Mouse (Mus musculus) embryonic facial prominence, embryonic 10.5 days (tissue): ENCODE measurements around the gene Psmb9. TPM values are rescaled to one million over a fixed set of nuclear protein-coding genes. Genes with fewer than 3 reads are reported as not detected.
A peak's percentile ranks its signal among the peaks of the same experiment; 100 is the strongest.

ENCODE experiments used
- DNase-seq: peaks from one replicate; pipeline ENCODE4 v3.0.0-alpha.2; 2017; ENCODE audit warnings: low spot score
- H3K27ac ChIP-seq: fragments of 300-500 bp; sonication (generic); replicated peaks from 2 replicates; pipeline ENCODE4 v1.5.1; 2016; ENCODE audit warnings: mild to moderate bottlenecking
- H3K27me3 ChIP-seq: fragments of 300-500 bp; sonication (generic); replicated peaks from 2 replicates; pipeline ENCODE4 v1.6.1; 2016; ENCODE audit warnings: low read depth, mild to moderate bottlenecking; ENCODE audit not compliant: poor library complexity, severe bottlenecking
- H3K36me3 ChIP-seq: fragments of 300-500 bp; sonication (generic); replicated peaks from 2 replicates; pipeline ENCODE4 v1.6.1; 2016; ENCODE audit warnings: mild to moderate bottlenecking, moderate library complexity
- H3K4me1 ChIP-seq: fragments of 300-500 bp; sonication (generic); 2 replicates; pipeline ENCODE4 v1.6.1; 2016
- H3K4me3 ChIP-seq: fragments of 300-500 bp; sonication (generic); 2 replicates; pipeline ENCODE4 v1.5.1; 2016; ENCODE audit warnings: mild to moderate bottlenecking, moderate library complexity
- H3K9me3 ChIP-seq: fragments of 300-500 bp; sonication (generic); 2 replicates; pipeline ENCODE4 v1.6.1; 2016; ENCODE audit warnings: mild to moderate bottlenecking
- WGBS: fragments of 180-500 bp; shearing (Covaris S2); methylation state at CpG from one replicate; pipeline ENCODE4 v1.1.7; 2016; 5-methylcytosine and 5-hydroxymethylcytosine counted together
- polyA plus RNA-seq: library from polyadenylated mRNA; unstranded; fragments of >200 nt; fragmentation: Nextera tagmentation; extraction: Ambion mirVana; gene quantifications from 2 replicates; pipeline ENCODE4 v1.2.1, GENCODE M21; 2016

Gene Psmb9
- polyA plus RNA-seq, 1 experiment from 2014 or later, result 0.57 TPM

GRCm38 (mm10) chr17:34194723-34195122 lies 7.2 kb upstream of the Psmb9 start:
- H3K4me1 ChIP-seq, result peaks cover 15% of the 10 kb centered on the region
- H3K27ac ChIP-seq, result no peak overlapping the region
- H3K4me3 ChIP-seq, result no peak overlapping the region
- H3K27me3 ChIP-seq, result peaks cover 100% of the 10 kb centered on the region
- no peaks in the 10 kb centered on the region for H3K9me3 ChIP-seq
- H3K36me3 ChIP-seq, result no peaks in the 10 kb centered on the region
- no peak for DNase-seq
- 88% methylated on average over 4 of the region's 4 CpGs for WGBS

DNA sequence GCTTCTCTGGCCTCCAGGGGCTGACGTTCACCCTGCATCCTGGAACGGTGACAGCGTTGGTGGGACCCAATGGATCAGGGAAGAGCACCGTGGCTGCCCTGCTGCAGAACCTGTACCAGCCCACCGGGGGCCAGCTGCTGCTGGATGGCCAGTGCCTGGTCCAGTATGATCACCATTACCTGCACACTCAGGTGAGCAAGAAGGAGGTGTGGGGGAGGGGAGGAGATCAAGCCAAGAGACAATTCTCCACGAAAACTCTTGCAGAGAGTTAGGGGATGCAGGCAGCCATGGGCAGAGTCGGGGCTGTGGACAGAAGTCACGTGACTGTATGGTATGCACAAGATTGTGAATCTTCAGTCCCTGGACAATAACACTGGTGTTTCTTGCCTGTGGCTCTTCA lies 5.9 kb upstream of the Psmb9 start:
- Histone ChIP-seq H3K4me1 (peaks cover 14% of the 10 kb centered on the region), H3K9me3 (no peaks in the 10 kb centered on the region), H3K4me3 (no peak overlapping the region), H3K27ac (no peak overlapping the region), H3K36me3 (no peaks in the 10 kb centered on the region), H3K27me3 (peaks cover 99% of the 10 kb centered on the region)
- 56% methylated on average over 8 of the region's 8 CpGs for WGBS
- no peak for DNase-seq

DNA sequence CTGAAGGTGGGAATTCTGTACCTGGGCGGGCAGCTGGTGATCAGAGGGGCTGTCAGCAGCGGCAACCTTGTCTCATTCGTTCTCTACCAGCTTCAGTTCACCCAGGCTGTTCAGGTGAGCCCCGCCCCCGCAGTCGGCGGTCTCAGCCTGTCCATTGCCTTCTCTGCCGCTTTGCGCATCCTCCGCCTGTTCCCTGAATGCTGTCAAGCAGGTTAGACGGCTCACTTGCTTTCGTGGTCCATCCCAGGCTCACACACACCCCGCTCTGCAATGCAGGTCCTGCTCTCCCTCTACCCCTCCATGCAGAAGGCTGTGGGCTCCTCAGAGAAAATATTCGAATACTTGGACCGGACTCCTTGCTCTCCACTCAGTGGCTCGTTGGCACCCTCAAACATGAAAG lies 5.3 kb upstream of the Psmb9 start:
- Histone ChIP-seq H3K4me1 (peaks cover 13% of the 10 kb centered on the region), H3K27ac (no peak overlapping the region), H3K9me3 (no peaks in the 10 kb centered on the region), H3K36me3 (no peaks in the 10 kb centered on the region), H3K4me3 (no peak overlapping the region), H3K27me3 (peaks cover 99% of the 10 kb centered on the region)
- WGBS, result 24% methylated on average over 16 of the region's 16 CpGs
- DNase-seq, result peak; percentile 48

DNA sequence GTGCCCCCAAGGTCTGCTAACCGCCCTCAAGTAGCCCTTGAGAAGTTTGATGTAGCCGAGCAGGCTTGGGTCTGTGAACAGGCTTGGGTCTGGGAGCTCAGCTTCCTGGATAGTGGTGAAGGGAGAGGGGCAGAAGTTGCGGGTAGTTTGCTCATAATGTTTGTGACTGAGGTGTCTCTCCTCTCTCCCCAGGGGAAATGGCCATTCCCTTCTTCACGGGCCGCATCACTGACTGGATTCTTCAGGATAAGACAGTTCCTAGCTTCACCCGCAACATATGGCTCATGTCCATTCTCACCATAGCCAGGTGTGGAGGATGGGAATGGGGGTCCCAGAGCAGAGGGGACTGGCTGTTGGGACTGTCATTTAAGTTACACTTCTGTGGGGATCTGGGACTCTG lies 1.4 kb upstream of the Psmb9 start:
- H3K9me3 ChIP-seq, result no peaks in the 10 kb centered on the region
- no peaks in the 10 kb centered on the region for H3K36me3 ChIP-seq
- no peak overlapping the region for H3K4me3 ChIP-seq
- 68% methylated on average over 6 of the region's 6 CpGs for WGBS
- peaks cover 19% of the 10 kb centered on the region for H3K4me1 ChIP-seq
- no peak for DNase-seq
- H3K27ac ChIP-seq, result no peak overlapping the region
- H3K27me3 ChIP-seq, result peaks cover 99% of the 10 kb centered on the region

DNA sequence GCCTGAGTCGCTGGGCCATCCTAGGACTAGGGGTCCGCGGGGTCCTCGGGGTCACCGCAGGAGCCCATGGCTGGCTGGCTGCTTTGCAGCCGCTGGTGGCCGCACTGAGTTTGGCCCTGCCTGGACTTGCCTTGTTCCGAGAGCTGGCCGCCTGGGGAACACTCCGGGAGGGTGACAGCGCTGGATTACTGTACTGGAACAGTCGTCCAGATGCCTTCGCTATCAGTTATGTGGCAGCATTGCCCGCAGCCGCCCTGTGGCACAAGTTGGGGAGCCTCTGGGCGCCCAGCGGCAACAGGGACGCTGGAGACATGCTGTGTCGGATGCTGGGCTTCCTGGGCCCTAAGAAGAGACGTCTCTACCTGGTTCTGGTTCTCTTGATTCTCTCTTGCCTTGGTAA lies 446 bp upstream of the Psmb9 start:
- H3K27me3 ChIP-seq, result peaks cover 99% of the 10 kb centered on the region
- H3K36me3 ChIP-seq, result no peaks in the 10 kb centered on the region
- WGBS, result 3% methylated on average over 20 of the region's 20 CpGs
- H3K27ac ChIP-seq, result peak overlapping the region; percentile 67
- H3K4me3 ChIP-seq, result peak overlapping the region; percentile 63
- no peak for DNase-seq
- H3K9me3 ChIP-seq, result no peaks in the 10 kb centered on the region
- H3K4me1 ChIP-seq, result peaks cover 19% of the 10 kb centered on the region

GRCm38 (mm10) chr17:34186885-34187260 lies 691 bp downstream of the Psmb9 start:
- DNase-seq, result no peak
- H3K4me3 ChIP-seq, result peak overlapping the region; percentile 63
- 3% methylated on average over 14 of the region's 14 CpGs for WGBS
- H3K4me1 ChIP-seq, result peaks cover 19% of the 10 kb centered on the region
- H3K9me3 ChIP-seq, result no peaks in the 10 kb centered on the region
- H3K36me3 ChIP-seq, result no peaks in the 10 kb centered on the region
- H3K27ac ChIP-seq, result 0 out of 2 replicates have a peak overlapping the region, but pooled peaks have one; percentile 27
- peaks cover 96% of the 10 kb centered on the region for H3K27me3 ChIP-seq

DNA sequence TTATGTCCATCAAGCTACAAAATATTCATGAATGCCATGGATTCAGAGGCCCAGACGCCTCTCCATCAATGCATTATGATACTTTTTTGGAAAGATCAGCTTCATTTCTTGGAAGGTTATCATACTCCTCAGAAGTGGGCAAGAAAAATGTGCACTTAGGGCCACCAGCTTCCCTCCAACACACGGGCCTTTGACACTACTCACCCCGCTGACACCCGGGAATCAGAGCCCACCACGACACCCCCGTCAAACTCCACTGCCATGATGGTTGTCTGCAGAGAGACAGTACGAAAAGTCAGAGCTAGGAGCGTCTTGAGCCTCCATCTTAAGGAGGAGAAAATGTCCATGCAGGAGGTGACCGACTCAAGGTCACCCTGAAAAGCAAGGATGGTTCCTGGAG lies 2.0 kb downstream of the Psmb9 start:
- Histone ChIP-seq H3K9me3 (no peaks in the 10 kb centered on the region), H3K4me3 (no peak overlapping the region), H3K4me1 (peaks cover 19% of the 10 kb centered on the region), H3K27me3 (peaks cover 83% of the 10 kb centered on the region), H3K36me3 (no peaks in the 10 kb centered on the region), H3K27ac (no peak overlapping the region)
- WGBS, result 88% methylated on average over 9 of the region's 9 CpGs
- DNase-seq, result no peak

- Histone ChIP-seq H3K4me3 (no peak overlapping the region), H3K9me3 (no peaks in the 10 kb centered on the region), H3K27ac (no peak overlapping the region), H3K27me3 (peaks cover 64% of the 10 kb centered on the region), H3K4me1 (peaks cover 19% of the 10 kb centered on the region), H3K36me3 (no peaks in the 10 kb centered on the region)
- WGBS, result 76% methylated on average over 15 of the region's 15 CpGs
- no peak for DNase-seq
Measured at GRCm38 (mm10) chr17:34183564-34184219, 3.9 kb downstream of the Psmb9 start.

- Histone ChIP-seq H3K27me3 (peaks cover 30% of the 10 kb centered on the region), H3K9me3 (peaks cover 14% of the 10 kb centered on the region; the same call in 1 of the 2 replicates), H3K4me3 (no peak overlapping the region), H3K36me3 (no peaks in the 10 kb centered on the region), H3K4me1 (no peaks in the 10 kb centered on the region), H3K27ac (no peak overlapping the region)
- 76% methylated on average over 13 of the region's 13 CpGs for WGBS
- DNase-seq, result no peak
Measured at GRCm38 (mm10) chr17:34179913-34180859, 7.4 kb downstream of the Psmb9 start.

DNA sequence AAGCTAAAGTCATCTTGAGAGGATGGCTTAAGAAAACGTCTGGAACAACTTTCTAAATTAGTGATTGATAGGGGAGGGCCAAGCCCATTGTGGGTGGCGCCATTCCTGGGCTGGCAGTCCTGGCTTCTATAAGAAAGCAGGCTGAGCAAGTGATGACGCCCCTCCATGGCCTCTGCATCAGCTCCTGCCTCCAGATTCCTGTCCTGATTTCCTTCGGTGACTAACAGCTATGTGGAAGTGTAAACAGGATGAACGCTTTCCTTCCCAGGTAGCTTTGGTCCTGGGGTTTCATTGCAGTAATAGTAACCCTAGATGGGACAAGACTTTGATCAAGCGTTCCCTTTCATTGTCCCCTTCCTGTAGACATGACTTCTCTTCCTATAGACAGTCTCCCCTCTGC lies 8.5 kb downstream of the Psmb9 start:
- H3K4me1 ChIP-seq, result no peaks in the 10 kb centered on the region
- DNase-seq, result no peak
- no peaks in the 10 kb centered on the region for H3K36me3 ChIP-seq
- WGBS, result 63% methylated on average over 6 of the region's 6 CpGs
- no peak overlapping the region for H3K4me3 ChIP-seq
- H3K27ac ChIP-seq, result no peak overlapping the region
- peaks cover 20% of the 10 kb centered on the region for H3K27me3 ChIP-seq
- peaks cover 14% of the 10 kb centered on the region; the same call in 1 of the 2 replicates for H3K9me3 ChIP-seq

DNA sequence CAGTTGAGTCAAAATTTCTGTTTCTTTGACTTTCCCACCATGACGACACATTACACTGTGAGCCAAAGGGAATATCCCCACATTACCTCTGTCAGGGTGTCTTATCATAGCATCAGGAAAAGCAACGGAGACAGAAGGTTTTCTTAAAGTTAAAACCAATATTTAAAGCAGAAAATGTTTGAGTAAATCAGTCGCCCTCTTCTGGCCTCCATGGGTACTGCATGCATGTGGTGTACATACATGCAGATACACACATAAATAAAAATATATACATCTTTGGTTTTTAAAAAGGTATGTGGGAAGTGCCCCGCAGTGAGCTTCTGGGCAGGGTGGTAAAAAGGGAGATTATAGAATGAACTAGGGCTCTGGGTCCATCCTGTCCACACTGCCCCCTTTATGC lies 10.4 kb downstream of the Psmb9 start:
- H3K9me3 ChIP-seq, result peaks cover 20% of the 10 kb centered on the region

DNA sequence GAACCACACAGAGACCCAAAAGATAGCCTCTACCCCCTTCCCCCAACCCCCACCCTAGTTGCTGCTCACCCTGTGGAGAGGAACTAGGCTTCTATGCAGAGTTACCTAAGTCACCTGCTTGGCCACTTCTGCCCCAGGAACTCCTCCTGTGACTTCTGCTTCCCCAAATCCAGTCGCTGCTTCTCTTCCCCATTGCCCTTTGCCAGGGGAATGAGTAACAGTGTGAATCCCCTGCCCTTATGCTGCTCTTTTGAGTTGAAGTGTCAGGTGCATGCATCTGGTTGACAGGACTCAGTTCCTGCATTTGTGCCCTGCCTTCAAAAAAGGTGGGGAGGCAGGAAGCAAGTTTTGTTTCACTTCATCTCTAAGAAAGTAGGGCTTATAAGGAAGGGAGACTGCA lies 13.5 kb downstream of the Psmb9 start:
- H3K27ac ChIP-seq, result no peak overlapping the region
- no peaks in the 10 kb centered on the region for H3K4me1 ChIP-seq
- peaks cover 21% of the 10 kb centered on the region for H3K9me3 ChIP-seq
- DNase-seq, result no peak
- peaks cover 5% of the 10 kb centered on the region; the same call in 1 of the 2 replicates for H3K27me3 ChIP-seq
- 63% methylated on average over 1 of the region's 1 CpGs for WGBS
- H3K4me3 ChIP-seq, result no peak overlapping the region
- no peaks in the 10 kb centered on the region for H3K36me3 ChIP-seq

More for the DNA sequence above, 10.4 kb downstream of the Psmb9 start:
- no peak overlapping the region for H3K4me3 ChIP-seq
- no peak for DNase-seq
- no peaks in the 10 kb centered on the region for H3K4me1 ChIP-seq
- H3K36me3 ChIP-seq, result no peaks in the 10 kb centered on the region
- WGBS, result 73% methylated on average over 4 of the region's 4 CpGs
- H3K27me3 ChIP-seq, result peaks cover 4% of the 10 kb centered on the region; the same call in 1 of the 2 replicates
- no peak overlapping the region for H3K27ac ChIP-seq

DNA sequence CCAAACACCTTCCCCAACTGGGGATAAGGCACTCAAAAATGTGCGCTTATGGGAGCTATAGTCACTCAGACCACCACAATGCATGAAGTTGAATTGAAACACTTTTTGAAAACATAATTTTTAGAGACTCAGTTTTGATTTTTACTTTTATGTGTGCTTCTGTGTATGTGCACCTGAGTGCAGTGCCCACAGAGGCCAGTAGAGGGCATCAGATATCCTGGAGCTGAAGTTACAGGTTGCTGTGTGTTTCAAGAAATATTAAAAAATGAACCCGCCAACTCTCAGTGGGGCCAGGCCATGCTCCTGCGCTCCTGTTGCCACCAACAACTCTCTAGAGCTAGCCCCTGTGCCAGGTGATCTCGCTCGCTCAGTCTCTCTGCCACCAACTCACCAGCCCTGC lies 15.0 kb downstream of the Psmb9 start:
- Histone ChIP-seq H3K27me3 (peaks cover 8% of the 10 kb centered on the region; the same call in 1 of the 2 replicates), H3K9me3 (peaks cover 16% of the 10 kb centered on the region), H3K4me3 (no peak overlapping the region), H3K36me3 (no peaks in the 10 kb centered on the region), H3K27ac (no peak overlapping the region), H3K4me1 (no peaks in the 10 kb centered on the region)
- no peak for DNase-seq
- WGBS, result 98% methylated on average over 5 of the region's 5 CpGs
